In genomic region chr16:12692739-12693292, GRCm38 (mm10) we compare ENCODE assay signal across 16 mouse cellular contexts.
DNase-seq lines count a peak whose midpoint lies in the region; ATAC-seq and TF ChIP-seq lines count a peak whose summit lies in the region.
"Had no signal": no experiment of that assay in that cellular context is flagged by ENCODE, and none has a peak within 500 bp of the region (broad histone marks: within the 10 kb centered on the region; RNA-seq: fewer than 3 reads in every experiment).

No protein-coding gene starts in this region.

- TF ChIP-seq EP300 in heart, adult 2 months (IDR thresholded peaks at IDR 0.05; ENCODE audit: insufficient read depth, low read depth, low read length): 0 out of 2 replicates have a peak, but pooled peaks have one; percentile 29

- TF ChIP-seq POLR2A in heart, adult 2 months (IDR thresholded peaks at IDR 0.05; ENCODE audit: insufficient read depth, low read depth, low read length): no peak
- no peak for TF ChIP-seq POLR2A in brain, embryonic 14.5 days (IDR thresholded peaks at IDR 0.05; ENCODE audit: borderline replicate concordance, extremely low read depth, insufficient read depth, insufficient read length, poor library complexity, severe bottlenecking)

- H3K36me3 ChIP-seq in heart, adult 2 months (ENCODE audit: control insufficient read depth, insufficient read depth, low read length): no peaks in the 10 kb centered on the region
- H3K36me3 ChIP-seq in heart, embryonic 12.5 days: no peaks in the 10 kb centered on the region
- no peaks in the 10 kb centered on the region for H3K36me3 ChIP-seq in midbrain, embryonic 11.5 days (ENCODE audit: control insufficient read depth, insufficient read depth, low read length)
- H3K36me3 ChIP-seq in midbrain, embryonic 16.5 days (ENCODE audit: control insufficient read depth, insufficient read depth, low read length): no peaks in the 10 kb centered on the region
- H3K36me3 ChIP-seq in neural tube, embryonic 14.5 days (ENCODE audit: control insufficient read depth, insufficient read depth, low read length): no peaks in the 10 kb centered on the region
- H3K36me3 ChIP-seq: embryonic facial prominence, embryonic 12.5 days; forebrain, embryonic 15.5 days; kidney, embryonic 15.5 days; liver, embryonic 13.5 days; lung, embryonic 15.5 days had no signal

- no peak for TF ChIP-seq CTCF in heart, adult 2 months (IDR thresholded peaks at IDR 0.05)
- no peak for TF ChIP-seq CTCF in brain, embryonic 14.5 days (IDR thresholded peaks at IDR 0.05; ENCODE audit: borderline replicate concordance, extremely low read depth, insufficient read depth, insufficient read length)

- no peak for ATAC-seq in heart, embryonic 12.5 days (ENCODE audit: insufficient number of reproducible peaks, low FRiP score)
- 0 out of 2 replicates have a peak, but pooled peaks have one; percentile 7 for ATAC-seq in midbrain, embryonic 11.5 days (ENCODE audit: low FRiP score)
- no peak for ATAC-seq in midbrain, embryonic 16.5 days
- ATAC-seq in neural tube, embryonic 14.5 days (ENCODE audit: low read depth): peak; percentile 63
- ATAC-seq: forebrain, embryonic 15.5 days; intestine, embryonic 16.5 days; Patski had no signal

- H3K9ac ChIP-seq in heart, adult 2 months (ENCODE audit: low read depth, low read length): no peak overlapping the region
- H3K9ac ChIP-seq in heart, embryonic 12.5 days: no peak overlapping the region
- H3K9ac ChIP-seq in midbrain, embryonic 11.5 days (ENCODE audit: low read length): no peak overlapping the region
- H3K9ac ChIP-seq in midbrain, embryonic 16.5 days (ENCODE audit: low read depth, low read length): no peak overlapping the region
- no peak overlapping the region for H3K9ac ChIP-seq in neural tube, embryonic 14.5 days (replicated peaks; ENCODE audit: low read depth, low read length)
- H3K9ac ChIP-seq: embryonic facial prominence, embryonic 12.5 days; forebrain, embryonic 15.5 days; kidney, embryonic 15.5 days; liver, embryonic 13.5 days; lung, embryonic 15.5 days had no signal

- DNase-seq in heart, adult 2 months: peak in 1 of 2 experiments; percentile 18
- DNase-seq in midbrain, embryonic 11.5 days (ENCODE audit: low spot score, missing footprints): peak; percentile 10
- DNase-seq in brain, embryonic 14.5 days (ENCODE audit: low read depth): peak; percentile 14
- no peak for DNase-seq in gastrocnemius, postnatal 10 days
- DNase-seq: cerebellum, adult 8-10 months; liver, embryonic 13.5 days; right cerebral cortex, postnatal 14 days had no signal

- WGBS in heart, adult 2 months: 41% methylated on average over 5 of the region's 5 CpGs
- WGBS in heart, embryonic 12.5 days: 31% methylated on average over 4 of the region's 5 CpGs
- WGBS in midbrain, embryonic 11.5 days: 72% methylated on average over 4 of the region's 5 CpGs
- WGBS in midbrain, embryonic 16.5 days: 52% methylated on average over 4 of the region's 5 CpGs
- 51% methylated on average over 4 of the region's 5 CpGs for WGBS in neural tube, embryonic 14.5 days

- no peaks in the 10 kb centered on the region; the same call in 1 of the 2 replicates for H3K4me1 ChIP-seq in heart, adult 2 months (ENCODE audit: control insufficient read depth, insufficient read depth, low read length)
- peaks cover 22% of the 10 kb centered on the region for H3K4me1 ChIP-seq in heart, embryonic 12.5 days (replicated peaks)
- no peaks in the 10 kb centered on the region for H3K4me1 ChIP-seq in midbrain, embryonic 11.5 days (ENCODE audit: control insufficient read depth, insufficient read depth, low read length)
- H3K4me1 ChIP-seq in midbrain, embryonic 16.5 days (ENCODE audit: control insufficient read depth, insufficient read depth, low read length): no peaks in the 10 kb centered on the region
- no peaks in the 10 kb centered on the region for H3K4me1 ChIP-seq in neural tube, embryonic 14.5 days (ENCODE audit: control insufficient read depth, insufficient read depth, low read length)
- H3K4me1 ChIP-seq: embryonic facial prominence, embryonic 12.5 days; forebrain, embryonic 15.5 days; kidney, embryonic 15.5 days; lung, embryonic 15.5 days had no signal

- no peak overlapping the region for H3K4me3 ChIP-seq in heart, adult 2 months
- H3K4me3 ChIP-seq in heart, embryonic 12.5 days: no peak overlapping the region
- H3K4me3 ChIP-seq in midbrain, embryonic 11.5 days (ENCODE audit: low read depth, low read length): no peak overlapping the region
- no peak overlapping the region for H3K4me3 ChIP-seq in midbrain, embryonic 16.5 days (ENCODE audit: low read depth, low read length)
- H3K4me3 ChIP-seq in neural tube, embryonic 14.5 days (ENCODE audit: low read depth, low read length): no peak overlapping the region
- H3K4me3 ChIP-seq: embryonic facial prominence, embryonic 12.5 days; forebrain, embryonic 15.5 days; kidney, embryonic 15.5 days; liver, embryonic 13.5 days; lung, embryonic 15.5 days had no signal

- intact Hi-C loops in heart, adult 2 months (cut with DNase I): no loop called here

- H3K4me2 ChIP-seq in heart, embryonic 12.5 days: no peak overlapping the region
- H3K4me2 ChIP-seq in midbrain, embryonic 11.5 days: no peak overlapping the region
- no peak overlapping the region for H3K4me2 ChIP-seq in midbrain, embryonic 16.5 days (ENCODE audit: low read length)
- H3K4me2 ChIP-seq in neural tube, embryonic 14.5 days (ENCODE audit: low read depth, low read length): no peak overlapping the region
- H3K4me2 ChIP-seq: embryonic facial prominence, embryonic 12.5 days; forebrain, embryonic 15.5 days; kidney, embryonic 15.5 days; liver, embryonic 13.5 days; lung, embryonic 15.5 days had no signal

- H3K9me3 ChIP-seq in heart, embryonic 12.5 days (replicated peaks): no peaks in the 10 kb centered on the region
- H3K9me3 ChIP-seq in midbrain, embryonic 11.5 days (ENCODE audit: control insufficient read depth, low read length): no peaks in the 10 kb centered on the region
- no peaks in the 10 kb centered on the region for H3K9me3 ChIP-seq in midbrain, embryonic 16.5 days (replicated peaks; ENCODE audit: control insufficient read depth, low read length, poor library complexity, severe bottlenecking)
- no peaks in the 10 kb centered on the region for H3K9me3 ChIP-seq in neural tube, embryonic 14.5 days (ENCODE audit: control insufficient read depth, low read length)
- H3K9me3 ChIP-seq: embryonic facial prominence, embryonic 12.5 days; forebrain, embryonic 15.5 days; kidney, embryonic 15.5 days; liver, embryonic 13.5 days; lung, embryonic 15.5 days had no signal

- no peaks in the 10 kb centered on the region for H3K79me2 ChIP-seq in heart, adult 2 months (replicated peaks; ENCODE audit: control insufficient read depth, insufficient read depth, low read length)

- H3K27ac ChIP-seq in heart, adult 2 months: no peak overlapping the region
- H3K27ac ChIP-seq in heart, embryonic 12.5 days (ENCODE audit: poor library complexity, severe bottlenecking): no peak overlapping the region
- no peak overlapping the region for H3K27ac ChIP-seq in midbrain, embryonic 11.5 days (ENCODE audit: low read depth, low read length)
- no peak overlapping the region for H3K27ac ChIP-seq in midbrain, embryonic 16.5 days (ENCODE audit: low read length)
- H3K27ac ChIP-seq in neural tube, embryonic 14.5 days (ENCODE audit: low read depth, low read length): no peak overlapping the region
- H3K27ac ChIP-seq: embryonic facial prominence, embryonic 12.5 days; forebrain, embryonic 15.5 days; kidney, embryonic 15.5 days; liver, embryonic 13.5 days; lung, embryonic 15.5 days had no signal

- H3K27me3 ChIP-seq in heart, adult 2 months (ENCODE audit: control insufficient read depth, insufficient read depth, low read length): no peaks in the 10 kb centered on the region
- no peaks in the 10 kb centered on the region for H3K27me3 ChIP-seq in heart, embryonic 12.5 days (replicated peaks)
- H3K27me3 ChIP-seq in midbrain, embryonic 11.5 days (ENCODE audit: control insufficient read depth, insufficient read depth, low read length): no peaks in the 10 kb centered on the region
- H3K27me3 ChIP-seq in midbrain, embryonic 16.5 days (ENCODE audit: control insufficient read depth, insufficient read depth, low read depth, low read length): no peaks in the 10 kb centered on the region
- H3K27me3 ChIP-seq in neural tube, embryonic 14.5 days (ENCODE audit: control insufficient read depth, insufficient read depth, low read length): no peaks in the 10 kb centered on the region
- H3K27me3 ChIP-seq: embryonic facial prominence, embryonic 12.5 days; forebrain, embryonic 15.5 days; kidney, embryonic 15.5 days; liver, embryonic 13.5 days; lung, embryonic 15.5 days; Patski had no signal

Comparison
In these comparisons a context has a peak if more than half of its experiments do, and no peak if none do; other contexts are left out.
1. ATAC-seq: peak in midbrain, embryonic 11.5 days (single experiment) and neural tube, embryonic 14.5 days (single experiment); none in heart, embryonic 12.5 days (single experiment) and midbrain, embryonic 16.5 days (single experiment).